Mouse (Mus musculus) spleen, adult 2 months (tissue): ENCODE data around the gene Ankrd44.

ENCODE experiments used
- CTCF ChIP-seq: fragments of 200-500 bp; IDR thresholded peaks from 2 replicates; pipeline ENCODE4 v1.5.1; 2011; ENCODE audit warnings: mild to moderate bottlenecking, inconsistent platforms; ENCODE audit not compliant: insufficient read depth, insufficient read length, insufficient replicate concordance; ENCODE audit errors: extremely low read depth
- POLR2A ChIP-seq: fragments of 200-500 bp; IDR thresholded peaks from 2 replicates; pipeline ENCODE4 v1.6.1; 2011; ENCODE audit warnings: low read depth, low read length, inconsistent platforms

DNA sequence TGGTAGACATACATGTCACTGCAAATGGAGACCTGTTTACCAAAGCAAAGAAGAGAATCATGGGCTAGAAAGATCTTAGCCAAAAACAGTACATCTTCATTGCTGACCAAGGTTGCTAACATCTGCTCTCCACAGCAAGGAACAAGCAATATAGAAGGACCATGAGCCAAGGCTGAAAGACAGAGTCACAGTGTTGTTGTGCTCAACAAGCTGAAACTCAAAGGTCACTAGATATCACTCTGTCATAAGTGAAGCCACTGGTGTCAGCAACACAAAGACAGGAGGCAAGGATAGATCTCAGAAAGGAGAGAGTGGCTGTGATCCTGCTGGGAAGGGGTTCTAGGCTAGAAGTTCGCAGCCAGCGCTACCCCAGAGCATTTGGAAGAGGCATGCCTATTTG lies 131.5 kb downstream of the Ankrd44 start:
- TF ChIP-seq CTCF: no peak
- no peak for TF ChIP-seq POLR2A
